Comparison of ENCODE assay signal across 12 mouse cellular contexts in the genomic region with DNA sequence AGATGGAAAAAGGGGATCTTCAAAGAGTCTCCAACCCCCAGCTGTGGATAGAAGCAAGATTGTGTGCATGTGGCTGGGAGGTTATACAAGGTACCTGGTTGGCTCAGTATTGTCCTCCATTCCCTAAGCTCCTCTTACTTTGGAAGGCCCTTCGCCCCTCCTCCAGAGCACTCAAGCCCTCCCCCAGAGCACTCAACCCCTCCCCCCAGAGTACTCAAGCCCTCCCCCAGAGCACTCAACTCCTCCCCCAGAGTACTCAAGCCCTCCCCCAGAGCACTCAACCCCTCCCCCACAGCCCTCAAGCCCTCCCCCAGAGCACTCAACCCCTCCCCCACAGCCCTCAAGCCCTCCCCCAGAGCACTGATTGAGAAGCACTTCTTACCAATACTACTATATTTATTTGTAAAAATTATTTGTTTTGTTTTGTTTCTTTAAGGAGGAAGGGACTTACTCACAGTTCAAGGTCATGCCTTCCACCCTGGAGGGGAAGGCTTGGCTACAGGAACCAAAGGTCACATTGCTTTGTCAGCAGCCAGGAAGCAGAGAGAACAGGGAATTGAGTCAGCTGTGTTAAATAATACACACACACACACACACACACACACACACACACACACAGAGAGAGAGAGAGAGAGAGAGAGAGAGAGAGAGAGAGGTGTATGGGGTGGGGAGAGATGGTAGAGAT. TPM values are rescaled to one million over a fixed set of nuclear protein-coding genes. Genes with fewer than 3 reads are reported as not detected.
"Had no signal": no experiment of that assay in that cellular context is flagged by ENCODE, and none has a peak within 500 bp of the region (broad histone marks: within the 10 kb centered on the region; RNA-seq: fewer than 3 reads in every experiment).

No protein-coding gene starts in this region.

- DNase-seq: kidney, adult 2 months; kidney, postnatal 25 days; layer of hippocampus, postnatal 36 days; lung, adult 18-20 months; lung, postnatal 10 days; lung, postnatal 36 days; retina, postnatal 1 day; thymus, adult 2 months; thymus, postnatal 14 days; thymus, postnatal 4 days had no signal

RNA-seq across cellular contexts. Expression of a gene that starts 8.7 kb away (rescaled TPM):
- total RNA-seq: monocyte, adult 5-6 weeks; neutrophil, adult 5-6 weeks had no signal
